Mouse (Mus musculus): ENCODE data around the gene Tns3. TPM values are rescaled to one million over a fixed set of nuclear protein-coding genes. Genes with fewer than 3 reads are reported as not detected.
A peak's percentile ranks its signal among the peaks of the same experiment; 100 is the strongest.

Gene Tns3
- polyA plus RNA-seq, 1 experiment = 24.2 TPM

- TF ChIP-seq POLR2A (IDR thresholded peaks at IDR 0.05; ENCODE audit: extremely low read depth, insufficient read depth, low read length) (no peak), CTCF (IDR thresholded peaks at IDR 0.05; ENCODE audit: extremely low read depth, insufficient read depth, low read length) (no peak)
- Histone ChIP-seq H3K4me1 (ENCODE audit: control insufficient read depth, insufficient read depth, low read length) (no peaks in the 10 kb centered on the region), H3K27ac (ENCODE audit: insufficient read depth, low read length) (no peak overlapping the region), H3K4me3 (ENCODE audit: insufficient read depth, low read length) (no peak overlapping the region)
These were observed 236.7 kb downstream of the Tns3 start for GRCm38 (mm10) chr11:8427660-8428059.

GRCm38 (mm10) chr11:8425226-8425570, 239.1 kb downstream of the Tns3 start:
- H3K27ac ChIP-seq (ENCODE audit: insufficient read depth, low read length) = no peak overlapping the region
- no peaks in the 10 kb centered on the region for H3K4me1 ChIP-seq (ENCODE audit: control insufficient read depth, insufficient read depth, low read length)
- TF ChIP-seq CTCF (IDR thresholded peaks at IDR 0.05; ENCODE audit: extremely low read depth, insufficient read depth, low read length) (no peak), POLR2A (IDR thresholded peaks at IDR 0.05; ENCODE audit: extremely low read depth, insufficient read depth, low read length) (no peak)
- no peak overlapping the region for H3K4me3 ChIP-seq (ENCODE audit: insufficient read depth, low read length)

- Histone ChIP-seq H3K4me1 (ENCODE audit: control insufficient read depth, insufficient read depth, low read length) (no peaks in the 10 kb centered on the region), H3K4me3 (ENCODE audit: insufficient read depth, low read length) (no peak overlapping the region), H3K27ac (ENCODE audit: insufficient read depth, low read length) (no peak overlapping the region)
- peak; percentile 92 for TF ChIP-seq CTCF (IDR thresholded peaks at IDR 0.05; ENCODE audit: extremely low read depth, insufficient read depth, low read length)
- no peak for TF ChIP-seq POLR2A (IDR thresholded peaks at IDR 0.05; ENCODE audit: extremely low read depth, insufficient read depth, low read length)
These were observed 239.8 kb downstream of the Tns3 start for GRCm38 (mm10) chr11:8424342-8425225.

- no peak overlapping the region for H3K4me3 ChIP-seq (ENCODE audit: insufficient read depth, low read length)
- H3K4me1 ChIP-seq (ENCODE audit: control insufficient read depth, insufficient read depth, low read length) = no peaks in the 10 kb centered on the region; the same call in 1 of the 2 replicates
- no peak overlapping the region for H3K27ac ChIP-seq (ENCODE audit: insufficient read depth, low read length)
- TF ChIP-seq CTCF (IDR thresholded peaks at IDR 0.05; ENCODE audit: extremely low read depth, insufficient read depth, low read length) = peak; percentile 69
- TF ChIP-seq POLR2A (IDR thresholded peaks at IDR 0.05; ENCODE audit: extremely low read depth, insufficient read depth, low read length) = no peak
These were observed 259.0 kb downstream of the Tns3 start for GRCm38 (mm10) chr11:8405225-8405899.

- H3K4me3 ChIP-seq (ENCODE audit: insufficient read depth, low read length) = no peak overlapping the region
- no peak overlapping the region for H3K27ac ChIP-seq (ENCODE audit: insufficient read depth, low read length)
- TF ChIP-seq POLR2A (IDR thresholded peaks at IDR 0.05; ENCODE audit: extremely low read depth, insufficient read depth, low read length) = no peak
- no peak for TF ChIP-seq CTCF (IDR thresholded peaks at IDR 0.05; ENCODE audit: extremely low read depth, insufficient read depth, low read length)
- no peaks in the 10 kb centered on the region; the same call in 1 of the 2 replicates for H3K4me1 ChIP-seq (ENCODE audit: control insufficient read depth, insufficient read depth, low read length)
These were observed 263.0 kb downstream of the Tns3 start for GRCm38 (mm10) chr11:8401328-8401727.

GRCm38 (mm10) chr11:8396329-8396728, 268.0 kb downstream of the Tns3 start:
- Histone ChIP-seq H3K4me3 (ENCODE audit: insufficient read depth, low read length) (no peak overlapping the region), H3K4me1 (ENCODE audit: control insufficient read depth, insufficient read depth, low read length) (no peaks in the 10 kb centered on the region), H3K27ac (ENCODE audit: insufficient read depth, low read length) (no peak overlapping the region)
- TF ChIP-seq POLR2A (IDR thresholded peaks at IDR 0.05; ENCODE audit: extremely low read depth, insufficient read depth, low read length) = no peak
- no peak for TF ChIP-seq CTCF (IDR thresholded peaks at IDR 0.05; ENCODE audit: extremely low read depth, insufficient read depth, low read length)

GRCm38 (mm10) chr11:8391564-8391963, 272.8 kb downstream of the Tns3 start:
- Histone ChIP-seq H3K4me1 (ENCODE audit: control insufficient read depth, insufficient read depth, low read length) (no peaks in the 10 kb centered on the region), H3K4me3 (ENCODE audit: insufficient read depth, low read length) (no peak overlapping the region), H3K27ac (ENCODE audit: insufficient read depth, low read length) (no peak overlapping the region)
- TF ChIP-seq POLR2A (IDR thresholded peaks at IDR 0.05; ENCODE audit: extremely low read depth, insufficient read depth, low read length) (no peak), CTCF (IDR thresholded peaks at IDR 0.05; ENCODE audit: extremely low read depth, insufficient read depth, low read length) (no peak)

- Histone ChIP-seq H3K4me3 (ENCODE audit: insufficient read depth, low read length) (no peak overlapping the region), H3K4me1 (ENCODE audit: control insufficient read depth, insufficient read depth, low read length) (no peaks in the 10 kb centered on the region), H3K27ac (ENCODE audit: insufficient read depth, low read length) (no peak overlapping the region)
- TF ChIP-seq POLR2A (IDR thresholded peaks at IDR 0.05; ENCODE audit: extremely low read depth, insufficient read depth, low read length) = no peak
- TF ChIP-seq CTCF (IDR thresholded peaks at IDR 0.05; ENCODE audit: extremely low read depth, insufficient read depth, low read length) = no peak
These were observed 278.4 kb downstream of the Tns3 start for GRCm38 (mm10) chr11:8385891-8386405.
